Mouse (Mus musculus) MN1 (cell line): ENCODE measurements around the gene Tnnc2.

Experiments used
- DNase-seq: peaks from one replicate; pipeline ENCODE4 v3.0.0-alpha.2; 2016; ENCODE audit warnings: low spot score

Gene Tnnc2

DNA sequence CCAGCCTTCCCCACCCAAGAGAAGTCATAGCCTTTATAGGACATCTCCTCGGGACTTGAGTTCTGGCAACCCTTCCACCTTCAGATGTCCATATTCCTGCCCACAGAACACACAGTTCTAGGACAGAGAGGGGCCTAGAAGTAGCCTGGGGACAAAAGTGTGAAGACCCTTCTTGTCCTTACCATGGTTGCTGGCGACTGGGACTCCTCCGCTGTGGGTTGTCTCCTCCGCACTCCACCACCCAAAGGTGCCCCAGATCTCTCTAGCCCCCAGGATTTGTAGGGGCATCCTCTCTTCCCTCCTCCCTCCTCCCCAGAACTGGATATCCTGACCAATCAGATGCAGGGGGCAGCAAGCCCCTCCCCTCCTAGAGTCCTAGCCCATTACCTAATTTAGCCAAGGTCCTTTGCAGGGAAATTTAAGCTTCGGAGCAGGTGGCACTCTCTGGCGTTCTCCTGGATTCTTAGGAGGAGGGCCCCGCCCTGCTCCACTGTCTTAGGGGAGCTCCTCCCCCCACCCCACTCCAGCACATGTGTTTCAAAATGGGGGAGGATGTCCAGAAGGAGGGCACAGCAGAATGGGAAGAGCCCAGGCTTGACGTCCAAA lies at the start of gene Tnnc2:
Gene Tnnc2, minus strand, starts transcription at position 487 of the 606 bp plus-strand sequence.
- DNase-seq, result no peak

- no peak for DNase-seq
Observed at GRCm38 (mm10) chr2:164829090-164829489, 49.3 kb upstream of the Tnnc2 start.

- DNase-seq, result no peak
Observed at GRCm38 (mm10) chr2:164828437-164828836, 48.7 kb upstream of the Tnnc2 start, which contains the start of gene Spata25. Gene Spata25 (minus strand): TSS chr2:164828537.

DNA sequence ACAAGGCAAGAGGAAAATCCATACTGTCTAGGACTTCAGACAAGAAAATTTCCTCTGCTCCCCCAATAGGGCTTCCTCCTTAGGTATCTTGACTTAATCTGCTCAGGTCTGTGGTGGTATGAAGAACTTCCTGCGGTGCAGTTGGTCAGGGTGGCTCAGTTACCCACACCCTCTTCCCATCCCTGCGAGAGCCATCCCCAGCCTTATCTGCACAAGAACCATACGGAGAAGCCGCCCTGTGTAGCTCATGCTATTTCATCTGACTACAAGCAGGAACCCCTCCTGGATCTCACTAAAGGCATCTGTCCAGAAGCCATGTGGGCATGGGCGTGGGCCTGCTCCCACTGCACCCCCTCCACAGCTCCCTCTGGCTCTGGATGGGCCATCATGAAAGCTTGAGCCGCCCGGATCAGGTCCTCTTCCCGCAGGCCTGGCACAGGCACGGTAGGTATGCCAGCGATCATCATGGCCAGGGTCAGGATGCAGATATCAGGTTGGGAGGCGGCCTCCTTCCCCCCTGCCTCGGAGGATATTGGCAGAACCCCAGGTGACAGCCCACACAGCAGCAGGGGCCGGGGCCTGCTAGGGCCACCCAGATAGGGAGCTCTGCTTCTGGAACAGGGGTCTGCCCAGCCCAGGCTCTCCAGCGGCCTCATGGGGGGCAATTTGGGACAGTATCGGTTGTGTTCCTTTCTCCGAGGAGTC lies 47.5 kb upstream of the Tnnc2 start:
- DNase-seq, result no peak

- DNase-seq, result no peak
Observed at GRCm38 (mm10) chr2:164825521-164825920, 45.8 kb upstream of the Tnnc2 start.

DNA sequence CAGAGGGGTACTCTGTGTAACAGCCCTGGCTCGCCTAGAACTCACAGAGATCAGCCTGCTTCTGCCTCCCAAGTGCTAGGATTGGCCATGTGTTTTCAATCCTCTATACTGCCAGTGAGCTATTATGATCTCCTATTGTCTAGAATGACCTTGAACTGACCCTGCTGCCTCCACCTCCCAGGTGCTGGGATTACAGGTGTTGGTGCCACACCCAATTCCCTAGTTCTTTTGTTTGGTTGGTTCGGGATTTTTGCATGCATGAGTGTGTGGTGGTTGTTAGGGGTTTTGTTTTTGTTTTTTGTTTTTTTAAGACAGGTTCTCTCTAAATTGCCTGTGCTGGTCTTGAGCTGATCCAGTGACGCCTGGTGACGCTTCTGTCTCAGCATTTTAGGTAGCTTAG lies 44.2 kb upstream of the Tnnc2 start:
- no peak for DNase-seq

- DNase-seq, result peak; percentile 72
Observed at GRCm38 (mm10) chr2:164823181-164823585, 43.4 kb upstream of the Tnnc2 start.

DNA sequence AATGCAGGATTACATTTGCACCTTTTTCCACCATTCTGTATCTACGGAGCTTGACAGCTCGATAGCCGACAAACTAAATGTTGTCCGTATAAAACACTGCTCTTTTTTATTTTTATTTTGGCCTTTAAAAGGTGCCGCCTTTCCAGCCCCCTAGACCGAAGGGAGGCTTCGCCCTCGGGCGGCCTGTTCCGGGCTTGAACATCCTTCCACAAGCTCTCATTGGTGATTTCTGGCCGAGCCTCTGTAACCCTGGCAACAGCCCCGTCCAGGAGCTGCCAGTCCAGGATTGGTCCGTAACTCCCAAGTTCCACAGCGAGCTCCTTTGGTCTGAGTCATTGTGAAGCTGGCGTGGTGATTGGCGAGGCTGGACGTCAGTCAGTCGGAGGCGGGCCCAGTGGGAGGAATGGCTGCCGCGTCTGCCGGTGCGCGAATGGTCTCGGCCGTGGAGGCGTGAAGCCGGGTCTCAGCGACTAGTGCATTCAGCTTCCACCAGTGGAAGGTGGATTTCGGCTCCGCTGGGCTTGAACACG lies 42.9 kb upstream of the Tnnc2 start, which contains the start of gene Zswim1:
Gene Zswim1, plus strand, starts transcription at position 51 of the 530 bp plus-strand sequence.
- peak; percentile 99 for DNase-seq

- DNase-seq, result no peak
Observed at GRCm38 (mm10) chr2:164821060-164821459, 41.3 kb upstream of the Tnnc2 start.

DNA sequence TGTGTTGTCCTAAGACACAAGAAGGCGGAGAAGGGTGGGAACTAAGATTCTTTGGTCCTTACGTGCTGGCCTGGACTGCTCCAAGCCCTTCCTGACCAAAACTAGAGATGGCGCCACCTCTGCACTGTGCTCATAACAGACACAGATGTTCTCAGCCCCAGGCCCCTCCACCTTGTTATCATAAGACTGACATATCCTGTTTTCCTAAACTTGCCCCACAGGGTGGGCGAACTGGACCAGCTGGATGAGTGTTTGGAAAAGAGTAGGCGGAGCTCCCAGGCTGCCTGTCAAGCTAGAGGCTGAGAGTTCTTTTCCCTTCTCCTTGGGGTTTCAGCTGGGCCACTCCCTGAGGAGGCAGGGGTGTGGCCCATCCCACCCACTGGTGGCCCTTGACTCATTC lies 37.9 kb upstream of the Tnnc2 start:
- no peak for DNase-seq

- no peak for DNase-seq
Observed at GRCm38 (mm10) chr2:164817206-164817605, 37.4 kb upstream of the Tnnc2 start.

- DNase-seq, result no peak
Observed at GRCm38 (mm10) chr2:164815821-164816220, 36.1 kb upstream of the Tnnc2 start.

GRCm38 (mm10) chr2:164815348-164815747 lies 35.6 kb upstream of the Tnnc2 start:
- DNase-seq, result no peak

DNA sequence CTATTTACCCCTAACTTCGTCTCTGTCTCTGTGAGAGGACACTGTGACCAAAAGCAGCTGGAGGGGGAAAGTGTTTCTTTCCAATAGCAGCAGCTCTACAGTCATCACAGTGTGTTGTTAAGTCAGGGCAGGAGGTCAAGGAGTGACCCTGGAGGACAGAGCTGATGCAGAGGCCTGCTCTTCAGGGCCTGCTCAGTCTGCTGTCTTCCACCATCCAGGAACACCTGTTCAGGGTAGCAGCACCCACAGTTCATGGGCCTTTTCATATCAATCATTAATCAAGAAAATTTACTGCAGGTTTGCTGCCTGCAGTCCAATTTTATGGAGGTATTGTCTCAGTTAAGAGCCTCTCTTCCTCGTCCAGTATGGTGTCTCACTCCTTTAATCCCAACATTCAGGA lies 33.8 kb upstream of the Tnnc2 start:
- DNase-seq, result no peak

DNA sequence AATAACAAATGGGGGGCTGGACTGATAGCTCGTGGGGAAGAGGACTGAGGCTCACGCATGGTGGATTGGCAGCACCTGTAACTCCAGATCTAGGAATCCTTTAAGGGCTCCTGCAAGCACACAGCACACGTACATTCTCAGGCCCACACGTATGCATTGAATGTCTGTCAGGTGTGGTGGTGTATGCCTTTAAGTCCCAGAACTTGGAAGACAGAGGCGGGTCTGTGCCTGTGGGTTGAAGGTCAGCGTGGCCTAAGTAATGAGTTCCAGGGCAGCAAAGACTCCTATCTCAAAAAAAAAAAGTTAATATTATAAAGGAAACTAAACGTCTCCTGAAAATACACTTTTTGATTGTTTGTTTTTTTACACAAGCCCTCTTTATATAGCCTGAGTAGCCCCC lies 26.8 kb upstream of the Tnnc2 start:
- no peak for DNase-seq

GRCm38 (mm10) chr2:164805332-164805718 lies 25.6 kb upstream of the Tnnc2 start:
- no peak for DNase-seq

DNA sequence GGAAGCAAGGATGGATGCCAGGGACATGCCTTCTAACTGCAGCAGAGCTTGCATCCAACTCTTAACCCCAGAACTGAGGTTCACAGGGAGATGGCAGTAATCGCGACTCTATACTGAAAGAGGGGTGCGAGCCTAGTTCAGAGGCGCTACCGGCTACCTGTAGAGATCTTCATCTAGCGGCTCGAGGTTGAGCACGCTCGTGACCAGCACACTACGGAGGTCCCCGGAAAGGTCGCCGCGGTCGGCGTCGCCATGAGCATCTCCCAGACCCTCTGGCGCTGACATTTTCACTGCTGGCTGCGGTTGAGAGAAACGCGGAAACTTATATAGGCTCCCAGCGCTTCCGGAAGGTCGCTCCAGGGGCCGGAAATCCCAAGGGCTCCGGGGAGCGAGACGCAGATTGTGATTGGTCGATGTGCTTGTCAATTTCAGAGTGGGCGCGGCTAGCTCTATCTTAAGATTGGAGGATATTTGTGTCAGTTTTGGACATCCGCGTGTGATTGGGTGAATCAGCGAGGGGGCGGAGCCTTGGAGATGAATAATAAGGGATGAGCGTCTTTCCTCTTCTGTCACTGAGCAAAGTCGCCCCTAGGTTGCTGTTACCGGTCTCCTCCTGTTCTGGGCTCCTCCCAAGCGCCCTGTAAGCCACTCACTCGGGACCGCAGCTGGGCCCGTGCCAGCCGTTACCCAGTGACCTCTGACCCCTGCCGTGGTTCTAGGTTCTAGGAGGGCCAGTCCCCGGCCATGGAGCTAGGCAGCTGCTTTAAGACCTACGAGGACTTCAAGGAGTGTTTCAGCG lies 25.0 kb upstream of the Tnnc2 start, which contains the start of the genes Acot8 and Zswim3:
Gene Acot8, minus strand, starts transcription at position 350 of the 799 bp plus-strand sequence.
Gene Zswim3, plus strand, starts transcription at position 566 of the 799 bp plus-strand sequence.
- DNase-seq, result peak; percentile 99

DNA sequence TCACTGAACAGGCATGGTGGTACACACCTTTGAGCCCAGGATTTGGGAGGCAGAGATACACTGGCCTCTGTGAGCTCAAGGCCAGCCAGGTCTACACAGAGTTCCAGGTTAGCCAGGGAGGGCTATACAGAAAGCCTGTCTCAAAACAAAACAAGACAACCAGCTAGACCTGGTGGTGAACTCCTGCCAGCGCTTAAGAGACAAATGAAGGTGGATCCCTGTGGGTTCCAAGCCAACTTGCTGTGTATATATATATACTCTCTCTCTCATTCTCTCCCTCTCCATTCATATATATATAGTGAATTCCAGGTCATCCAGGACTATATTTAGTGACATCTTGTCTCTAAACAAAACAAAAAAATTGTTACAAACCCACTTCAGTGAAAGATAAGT lies 24.1 kb upstream of the Tnnc2 start:
- DNase-seq, result no peak

DNA sequence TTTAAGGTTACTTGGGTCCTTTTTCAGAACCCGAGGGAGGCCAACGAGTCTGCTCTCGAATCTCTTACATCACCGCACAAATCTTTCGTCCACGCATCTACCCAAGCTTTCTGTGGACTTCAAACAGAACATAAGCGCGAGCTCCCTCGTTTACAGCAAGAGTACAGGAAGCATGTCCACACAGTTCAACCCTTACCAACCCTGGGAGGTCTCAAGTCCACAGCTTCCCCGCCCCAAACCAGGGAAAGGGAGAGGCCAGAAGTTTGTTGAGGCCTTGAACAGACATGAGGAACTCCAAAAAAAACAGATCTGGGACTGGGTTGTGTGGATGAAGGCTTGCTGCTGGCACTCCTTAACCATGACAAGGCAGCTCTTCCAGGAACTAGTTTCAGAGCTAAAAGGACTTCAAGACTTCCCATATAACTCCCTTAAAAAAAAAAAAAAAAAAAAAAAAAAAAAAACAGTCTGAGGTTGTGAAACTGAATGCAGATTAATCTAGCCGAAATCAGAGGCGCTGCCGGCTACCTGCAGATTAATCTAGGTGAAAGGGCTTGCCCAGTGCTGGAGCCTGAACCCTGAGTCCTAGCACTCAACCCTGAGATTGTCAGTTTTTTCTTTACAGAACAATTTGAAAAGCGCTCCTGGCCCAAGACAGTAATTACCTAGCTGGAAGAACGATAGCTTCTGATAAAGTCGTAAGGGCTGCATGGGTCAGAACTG lies 23.6 kb upstream of the Tnnc2 start:
- DNase-seq, result no peak

DNA sequence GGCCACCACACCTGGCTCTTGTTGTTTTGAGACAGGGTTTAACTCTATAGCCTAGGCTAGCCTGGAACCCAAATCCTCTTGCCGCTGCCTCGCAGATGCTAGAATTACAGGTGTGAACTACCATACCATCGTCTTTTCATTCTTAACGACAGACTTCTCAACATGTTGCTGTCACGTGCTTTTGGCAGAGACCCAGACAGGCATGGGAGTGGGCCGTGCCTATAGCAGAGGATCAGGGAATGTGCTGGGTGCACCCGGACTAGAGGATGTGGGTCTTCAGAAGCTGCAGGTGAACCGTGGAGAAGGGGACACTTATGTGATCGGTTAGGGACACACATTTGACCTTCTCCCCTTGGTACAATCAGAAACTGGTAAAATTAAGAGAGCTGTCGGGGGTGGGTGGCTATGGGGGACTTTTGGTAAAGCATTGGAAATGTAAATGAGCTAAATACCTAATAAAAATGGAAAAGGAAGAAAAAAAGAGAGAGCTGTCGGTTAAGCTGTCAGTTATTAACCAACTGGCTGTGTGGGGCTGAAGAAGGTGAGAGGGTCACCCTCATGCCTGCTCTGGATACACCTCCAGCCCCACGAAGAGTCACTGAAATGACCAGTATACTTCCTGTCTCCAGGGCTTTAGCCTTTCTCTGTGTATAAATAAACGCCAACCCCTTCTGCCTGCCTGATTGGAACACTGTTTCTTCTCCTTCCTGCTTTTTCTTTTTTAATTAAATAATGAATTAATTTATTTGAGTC lies 20.7 kb upstream of the Tnnc2 start:
- no peak for DNase-seq

GRCm38 (mm10) chr2:164798554-164798953 lies 18.8 kb upstream of the Tnnc2 start:
- DNase-seq, result peak; percentile 33
